Mouse (Mus musculus) CH12.LX (cell line): ENCODE results near the gene Gm21992.

Experiments used
- CHD2 ChIP-seq: IDR thresholded peaks from 2 replicates; pipeline ENCODE4 v1.6.1; 2011; ENCODE audit warnings: low read length, improper control_type of control experiment
- CTCF ChIP-seq, 2 experiments: IDR thresholded peaks in 1 of 2; conservative IDR thresholded peaks in 1 of 2; 2 replicates each; pipeline ENCODE4 v1.5.1; 2011 to 2012; ENCODE audit warnings: low read depth in 2 of 2, low read length in 2 of 2, improper control_type of control experiment in 1 of 2, inconsistent platforms in 1 of 2, mild to moderate bottlenecking in 1 of 2, moderate library complexity in 1 of 2
- EP300 ChIP-seq: IDR thresholded peaks from 2 replicates; pipeline ENCODE4 v1.6.1; 2011; ENCODE audit warnings: low read length, improper control_type of control experiment
- GABPA ChIP-seq: IDR thresholded peaks from 2 replicates; pipeline ENCODE4 v1.6.1; 2012; ENCODE audit warnings: low read depth, low read length, improper control_type of control experiment, inconsistent platforms; ENCODE audit not compliant: insufficient replicate concordance
- MYC ChIP-seq: IDR thresholded peaks from 2 replicates; pipeline ENCODE4 v1.6.1; 2011; ENCODE audit warnings: low read depth, mild to moderate bottlenecking, improper control_type of control experiment, low read length
- POLR2A ChIP-seq: IDR thresholded peaks from 2 replicates; pipeline ENCODE4 v1.6.1; 2011; ENCODE audit warnings: low read depth, mild to moderate bottlenecking, improper control_type of control experiment, low read length
- RAD21 ChIP-seq: IDR thresholded peaks from 2 replicates; pipeline ENCODE4 v1.6.1; 2011; ENCODE audit warnings: low read depth, mild to moderate bottlenecking, low read length, improper control_type of control experiment, moderate library complexity
- SMC3 ChIP-seq: IDR thresholded peaks from 2 replicates; pipeline ENCODE4 v1.6.1; 2011; ENCODE audit warnings: low read depth, low read length, improper control_type of control experiment
- ZNF384 ChIP-seq: IDR thresholded peaks from 2 replicates; pipeline ENCODE4 v1.6.1; 2012; ENCODE audit warnings: low read depth, low read length, improper control_type of control experiment, inconsistent platforms

GRCm38 (mm10) chr19:4817182-4817835, 5.9 kb upstream of the Gm21992 start:
- no peak for TF ChIP-seq ZNF384
- TF ChIP-seq RAD21: no peak
- TF ChIP-seq SMC3: no peak
- TF ChIP-seq EP300: no peak
- no peak for TF ChIP-seq CTCF (conservative IDR thresholded peaks at IDR 0.05 in 1 of 2, IDR thresholded peaks at IDR 0.05 in 1 of 2; ENCODE audit: low read depth in 2 of 2, low read length in 2 of 2)
- no peak for TF ChIP-seq MYC
- no peak for TF ChIP-seq POLR2A
- TF ChIP-seq GABPA: no peak
- TF ChIP-seq CHD2: no peak
